Mouse (Mus musculus) CH12.LX (cell line): ENCODE results near the gene Yap1. TPM values are rescaled to one million over a fixed set of nuclear protein-coding genes. Genes with fewer than 3 reads are reported as not detected.

Experiments used
- DNase-seq: peaks from one replicate; pipeline ENCODE4 v3.0.0-alpha.2; 2013; ENCODE audit errors: extremely low read depth
- H3K27ac ChIP-seq: 2 replicates; pipeline ENCODE4 v1.5.1; 2012; ENCODE audit warnings: low read depth, mild to moderate bottlenecking, control low read depth, moderate library complexity; ENCODE audit not compliant: insufficient read depth
- H3K27me3 ChIP-seq: replicated peaks from 2 replicates; pipeline ENCODE3; 2012; ENCODE audit warnings: inconsistent platforms
- H3K36me3 ChIP-seq, 2 experiments: replicated peaks in 1 of 2; 2 replicates each; pipeline versions ENCODE3 to v1.6.1; 2012; ENCODE audit warnings: inconsistent platforms in 1 of 2, low read length in 1 of 2, mild to moderate bottlenecking in 1 of 2, mixed read lengths in 1 of 2, moderate library complexity in 1 of 2; ENCODE audit not compliant: control insufficient read depth in 1 of 2, insufficient read depth in 1 of 2
- H3K4me1 ChIP-seq, 2 experiments: 2 replicates each; pipeline ENCODE4 v1.6.1; 2012; ENCODE audit warnings: inconsistent platforms in 1 of 2, moderate library complexity in 1 of 2; ENCODE audit not compliant: insufficient read depth in 2 of 2, control insufficient read depth in 1 of 2
- H3K4me2 ChIP-seq: 2 replicates; pipeline ENCODE4 v1.6.1; 2012; ENCODE audit warnings: low read depth, mild to moderate bottlenecking, control low read depth; ENCODE audit not compliant: poor library complexity, insufficient read depth, severe bottlenecking
- H3K4me3 ChIP-seq, 3 experiments: fragments of 150-350 bp in 1 of 3; sonication (generic) in 1 of 3; replicated peaks in 1 of 3; 2 replicates each; pipeline versions ENCODE3 to v1.5.1; 2011 to 2012; ENCODE audit warnings: low read depth in 2 of 3, low read length in 2 of 3, mild to moderate bottlenecking in 2 of 3, moderate library complexity in 2 of 3, control low read depth in 1 of 3, improper control_type of control experiment in 1 of 3, inconsistent platforms in 1 of 3, mixed read lengths in 1 of 3; ENCODE audit not compliant: poor library complexity in 1 of 3
- H3K79me2 ChIP-seq: replicated peaks from 2 replicates; pipeline ENCODE4 v1.6.1; 2012; ENCODE audit warnings: mild to moderate bottlenecking, moderate library complexity; ENCODE audit not compliant: control insufficient read depth, poor library complexity, insufficient read depth, severe bottlenecking; ENCODE audit errors: extremely low read depth
- H3K9ac ChIP-seq: 2 replicates; pipeline ENCODE4 v1.6.1; 2012; ENCODE audit warnings: low read depth, mild to moderate bottlenecking, control low read depth, moderate library complexity; ENCODE audit not compliant: insufficient read depth
- H3K9me3 ChIP-seq: replicated peaks from 2 replicates; pipeline ENCODE3; 2012; ENCODE audit warnings: low read length, inconsistent platforms, mixed read lengths
- CHD1 ChIP-seq: IDR thresholded peaks from 2 replicates; pipeline ENCODE4 v1.6.1; 2012; ENCODE audit warnings: low read depth, low read length, improper control_type of control experiment, inconsistent platforms
- E2F4 ChIP-seq: IDR thresholded peaks from 2 replicates; pipeline ENCODE4 v1.6.1; 2011; ENCODE audit warnings: low read depth, low read length, improper control_type of control experiment; ENCODE audit not compliant: insufficient replicate concordance
- ELF1 ChIP-seq: IDR thresholded peaks from 2 replicates; pipeline ENCODE4 v1.6.1; 2014; ENCODE audit warnings: low read depth, mild to moderate bottlenecking, inconsistent platforms, low read length, improper control_type of control experiment
- GABPA ChIP-seq: IDR thresholded peaks from 2 replicates; pipeline ENCODE4 v1.6.1; 2012; ENCODE audit warnings: low read depth, low read length, improper control_type of control experiment, inconsistent platforms; ENCODE audit not compliant: insufficient replicate concordance
- HCFC1 ChIP-seq: IDR thresholded peaks from 2 replicates; pipeline ENCODE4 v1.6.1; 2012; ENCODE audit warnings: low read depth, mild to moderate bottlenecking, inconsistent platforms, low read length, improper control_type of control experiment
- IRF4 ChIP-seq: IDR thresholded peaks from 2 replicates; pipeline ENCODE4 v1.6.1; 2014; ENCODE audit warnings: low read depth, mild to moderate bottlenecking, inconsistent platforms, low read length, improper control_type of control experiment
- JUND ChIP-seq: conservative IDR thresholded peaks from 2 replicates; pipeline ENCODE4 v1.6.1; 2011; ENCODE audit warnings: low read depth, low read length, improper control_type of control experiment
- KAT2A ChIP-seq: IDR thresholded peaks from 2 replicates; pipeline ENCODE4 v1.6.1; 2012; ENCODE audit warnings: low read length, improper control_type of control experiment, inconsistent platforms; ENCODE audit not compliant: insufficient replicate concordance
- MAFK ChIP-seq: IDR thresholded peaks from 2 replicates; pipeline ENCODE4 v1.6.1; 2011; ENCODE audit warnings: low read length, improper control_type of control experiment; ENCODE audit not compliant: insufficient replicate concordance
- MAX ChIP-seq: IDR thresholded peaks from 2 replicates; pipeline ENCODE4 v1.6.1; 2011; ENCODE audit warnings: low read length, improper control_type of control experiment
- MAZ ChIP-seq: IDR thresholded peaks from 2 replicates; pipeline ENCODE4 v1.6.1; 2012; ENCODE audit warnings: low read depth, mild to moderate bottlenecking, inconsistent platforms, low read length, improper control_type of control experiment, moderate library complexity
- MEF2A ChIP-seq: IDR thresholded peaks from 2 replicates; pipeline ENCODE4 v1.6.1; 2014; ENCODE audit warnings: low read depth, mild to moderate bottlenecking, inconsistent platforms, low read length, improper control_type of control experiment, borderline replicate concordance
- MYC ChIP-seq: IDR thresholded peaks from 2 replicates; pipeline ENCODE4 v1.6.1; 2011; ENCODE audit warnings: low read depth, mild to moderate bottlenecking, improper control_type of control experiment, low read length
- NELFE ChIP-seq: IDR thresholded peaks from 2 replicates; pipeline ENCODE4 v1.6.1; 2011; ENCODE audit warnings: low read depth, low read length, improper control_type of control experiment
- NRF1 ChIP-seq: IDR thresholded peaks from 2 replicates; pipeline ENCODE4 v1.6.1; 2014; ENCODE audit warnings: low read depth, mild to moderate bottlenecking, inconsistent platforms, low read length, improper control_type of control experiment, moderate library complexity
- PAX5 ChIP-seq: IDR thresholded peaks from 2 replicates; pipeline ENCODE4 v1.6.1; 2012; ENCODE audit warnings: low read length, inconsistent platforms, mixed read lengths
- POLR2AphosphoS2 ChIP-seq: IDR thresholded peaks from 2 replicates; pipeline ENCODE4 v1.6.1; 2011; ENCODE audit warnings: low read depth, low read length, improper control_type of control experiment
- RCOR1 ChIP-seq: conservative IDR thresholded peaks from 2 replicates; pipeline ENCODE4 v1.6.1; 2012; ENCODE audit warnings: low read depth, mild to moderate bottlenecking, inconsistent platforms, low read length, improper control_type of control experiment
- SMC3 ChIP-seq: IDR thresholded peaks from 2 replicates; pipeline ENCODE4 v1.6.1; 2011; ENCODE audit warnings: low read depth, low read length, improper control_type of control experiment
- TCF12 ChIP-seq: IDR thresholded peaks from 2 replicates; pipeline ENCODE4 v1.6.1; 2014; ENCODE audit warnings: low read depth, mild to moderate bottlenecking, inconsistent platforms, low read length, improper control_type of control experiment
- ZC3H11A ChIP-seq: IDR thresholded peaks from 2 replicates; pipeline ENCODE4 v1.6.1; 2012; ENCODE audit warnings: low read depth, mild to moderate bottlenecking, inconsistent platforms, low read length, improper control_type of control experiment
- ZKSCAN1 ChIP-seq: IDR thresholded peaks from 2 replicates; pipeline ENCODE4 v1.6.1; 2012; ENCODE audit warnings: low read depth, inconsistent platforms, low read length, improper control_type of control experiment, borderline replicate concordance
- ZMIZ1 ChIP-seq: IDR thresholded peaks from 2 replicates; pipeline ENCODE4 v1.6.1; 2012; ENCODE audit warnings: low read depth, mild to moderate bottlenecking, inconsistent platforms, low read length, improper control_type of control experiment
- dilution Hi-C: fragments of 300-500 bp; cut with MboI; formaldehyde crosslinking; loops from 2 replicates; pipeline ENCODE4 v1.14.3; 2020; ENCODE audit warnings: low sequenced_read_pairs; ENCODE audit not compliant: extremely low pct_unique_long_range_greater_than_20kb, extremely low pct_ligation_motif_present
- in situ Hi-C: fragments of 300-500 bp; cut with MboI; formaldehyde crosslinking; loops from 3 replicates; pipeline ENCODE4 v1.14.3; 2019; ENCODE audit warnings: low sequenced_read_pairs, low pct_ligation_motif_present, low pct_unique_long_range_greater_than_20kb, mixed read lengths
- polyA plus RNA-seq: library from polyadenylated mRNA; unstranded; fragments of >175 nt; gene quantifications from 2 replicates; pipeline ENCODE4 v1.2.1, GENCODE M21; 2012; ENCODE audit warnings: low read depth; ENCODE audit not compliant: insufficient read length
- total RNA-seq, 2 experiments: library from RNA; depleted of rRNA; stranded (reverse); fragments of 300-350 nt in 1 of 2; fragments of >200 nt in 1 of 2; gene quantifications; 2 replicates each; pipeline ENCODE4 v1.2.3; 2012 to 2014

The Yap1 gene
- total and polyA plus RNA-seq, 3 experiments: 0.06 TPM; not detected in 2

DNA sequence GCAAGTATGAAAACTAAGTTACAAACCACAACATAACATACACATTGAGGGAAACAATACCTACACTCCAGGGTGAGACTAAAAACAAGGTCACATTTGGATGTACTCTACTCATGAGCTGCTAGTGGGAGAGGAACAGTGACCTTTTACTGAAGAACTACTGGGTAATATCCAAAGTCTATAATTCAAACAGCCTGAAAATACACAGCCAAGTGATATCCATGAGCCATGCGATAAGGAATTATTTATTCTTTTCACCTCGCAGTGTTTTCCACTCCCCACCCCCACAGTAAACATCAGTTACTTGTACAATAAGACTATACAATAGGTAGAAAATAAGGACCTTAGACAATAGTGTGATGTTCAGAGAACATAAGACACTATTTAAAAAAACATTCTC lies 24.2 kb downstream of the Yap1 start:
- Histone ChIP-seq H3K36me3 (no peaks in the 10 kb centered on the region), H3K9ac (no peak overlapping the region), H3K27me3 (no peaks in the 10 kb centered on the region), H3K9me3 (no peaks in the 10 kb centered on the region), H3K27ac (no peak overlapping the region), H3K4me3 (no peak overlapping the region), H3K79me2 (no peaks in the 10 kb centered on the region), H3K4me1 (0 out of 4 replicates have a peak, but pooled peaks cover 0 to 2% of the 10 kb centered on the region in 2 experiments), H3K4me2 (no peak overlapping the region)
- no peak for DNase-seq
- no peak for TF ChIP-seq PAX5
- no peak for TF ChIP-seq ELF1
- no peak for TF ChIP-seq TCF12
- no peak for TF ChIP-seq MAZ
- TF ChIP-seq KAT2A: no peak
- no peak for TF ChIP-seq CHD1
- TF ChIP-seq RCOR1: no peak
- no peak for TF ChIP-seq ZMIZ1
- TF ChIP-seq JUND: no peak
- no peak for TF ChIP-seq MAFK
- TF ChIP-seq POLR2AphosphoS2: no peak
- no peak for TF ChIP-seq E2F4
- no peak for TF ChIP-seq MAX
- no peak for TF ChIP-seq HCFC1
- TF ChIP-seq ZC3H11A: no peak
- TF ChIP-seq MYC: no peak
- no peak for TF ChIP-seq SMC3
- dilution Hi-C loops (no loop called here), in situ Hi-C loops (no loop called here)

DNA sequence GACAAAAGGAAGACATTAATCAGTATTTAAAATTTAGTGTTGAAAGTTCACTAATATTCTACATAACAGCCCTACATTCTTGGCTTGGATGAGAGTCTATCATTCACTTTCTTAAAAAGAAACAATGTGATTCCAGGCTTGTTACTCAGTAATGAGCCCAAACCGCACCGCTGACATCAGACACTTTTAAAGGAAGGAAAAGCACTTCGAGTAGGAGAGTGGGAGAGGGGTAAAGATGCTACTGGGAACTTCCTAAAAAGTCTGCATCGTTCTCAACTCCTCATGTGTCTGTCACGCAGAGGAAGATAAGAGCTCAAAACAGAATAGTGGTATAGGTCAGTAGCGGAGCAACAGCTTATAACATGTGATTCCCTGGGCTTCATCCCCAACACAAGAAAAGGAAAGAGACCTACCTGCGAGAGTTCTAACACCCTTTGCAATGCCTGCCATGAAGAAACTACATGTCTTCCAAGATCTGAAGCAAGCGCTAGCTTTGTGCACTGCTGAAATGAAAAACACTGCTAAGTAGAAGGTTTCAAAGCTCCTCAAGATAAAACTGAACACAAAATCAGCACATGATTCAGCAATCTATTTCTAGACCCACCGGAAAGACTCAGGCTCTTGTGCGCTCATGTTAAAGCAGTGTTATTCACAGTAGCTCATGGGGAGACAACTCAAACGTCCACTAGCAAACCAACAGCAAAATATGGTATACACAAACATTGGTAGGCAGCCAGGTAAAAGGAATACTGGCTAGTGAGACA lies 25.1 kb downstream of the Yap1 start:
- Histone ChIP-seq H3K4me2 (no peak overlapping the region), H3K4me1 (0 out of 4 replicates have a peak, but pooled peaks cover 0 to 2% of the 10 kb centered on the region in 2 experiments), H3K27ac (no peak overlapping the region), H3K27me3 (no peaks in the 10 kb centered on the region), H3K36me3 (no peaks in the 10 kb centered on the region), H3K4me3 (no peak overlapping the region), H3K9me3 (no peaks in the 10 kb centered on the region), H3K79me2 (no peaks in the 10 kb centered on the region), H3K9ac (no peak overlapping the region)
- TF ChIP-seq MEF2A (no peak), NELFE (no peak), KAT2A (no peak), NRF1 (no peak), POLR2AphosphoS2 (no peak), IRF4 (no peak), ZKSCAN1 (no peak), MAFK (no peak), MYC (no peak), SMC3 (no peak), GABPA (no peak)
- DNase-seq: no peak
- in situ Hi-C loops (no loop called here), dilution Hi-C loops (no loop called here)
